Mouse (Mus musculus): ENCODE data around the gene Cc2d2b. TPM values are rescaled to one million over a fixed set of nuclear protein-coding genes. Genes with fewer than 3 reads are reported as not detected.

The Cc2d2b gene
- total RNA-seq, 2 experiments from 2014 or later, result 0.32 to 0.72 TPM

GRCm38 (mm10) chr19:40788004-40788714 is 39.6 kb downstream of the Cc2d2b start:
- Histone ChIP-seq H3K4me3 (no peak overlapping the region), H3K27ac (no peak overlapping the region)
- DNase-seq (ENCODE audit: low spot score in 2 of 2), result no peak
- no peak for TF ChIP-seq CTCF (conservative IDR thresholded peaks at IDR 0.05)

- DNase-seq (ENCODE audit: low spot score in 2 of 2), result no peak
- no peak for TF ChIP-seq CTCF (conservative IDR thresholded peaks at IDR 0.05)
- Histone ChIP-seq H3K4me3 (no peak overlapping the region), H3K27ac (no peak overlapping the region)
Measured at GRCm38 (mm10) chr19:40788715-40789084, 40.1 kb downstream of the Cc2d2b start.

GRCm38 (mm10) chr19:40805176-40805737 is 56.7 kb downstream of the Cc2d2b start:
- DNase-seq (ENCODE audit: low spot score in 2 of 2), result no peak
- no peak overlapping the region for H3K27ac ChIP-seq
- H3K4me3 ChIP-seq, result no peak overlapping the region
- no peak for TF ChIP-seq CTCF (conservative IDR thresholded peaks at IDR 0.05)

- no peak for DNase-seq (ENCODE audit: low spot score in 2 of 2)
- no peak overlapping the region for H3K4me3 ChIP-seq
- no peak for TF ChIP-seq CTCF (conservative IDR thresholded peaks at IDR 0.05)
- H3K27ac ChIP-seq, result no peak overlapping the region
Measured at GRCm38 (mm10) chr19:40809858-40810257, 61.3 kb downstream of the Cc2d2b start.

GRCm38 (mm10) chr19:40811840-40812239 is 63.3 kb downstream of the Cc2d2b start:
- Histone ChIP-seq H3K4me3 (no peak overlapping the region), H3K27ac (no peak overlapping the region)
- no peak for DNase-seq (ENCODE audit: low spot score in 2 of 2)
- no peak for TF ChIP-seq CTCF (conservative IDR thresholded peaks at IDR 0.05)

GRCm38 (mm10) chr19:40812778-40813177 is 64.2 kb downstream of the Cc2d2b start:
- no peak for TF ChIP-seq CTCF (conservative IDR thresholded peaks at IDR 0.05)

GRCm38 (mm10) chr19:40813385-40813784 is 64.8 kb downstream of the Cc2d2b start:
- no peak for TF ChIP-seq CTCF (conservative IDR thresholded peaks at IDR 0.05)
- no peak overlapping the region for H3K4me3 ChIP-seq
- no peak overlapping the region for H3K27ac ChIP-seq
- no peak for DNase-seq (ENCODE audit: low spot score in 2 of 2)

More at GRCm38 (mm10) chr19:40812778-40813177, 64.2 kb downstream of the Cc2d2b start:
- Histone ChIP-seq H3K4me3 (no peak overlapping the region), H3K27ac (no peak overlapping the region)
- DNase-seq (ENCODE audit: low spot score in 2 of 2), result no peak

GRCm38 (mm10) chr19:40815645-40816183 is 67.2 kb downstream of the Cc2d2b start:
- no peak for TF ChIP-seq CTCF (conservative IDR thresholded peaks at IDR 0.05)
- no peak for DNase-seq (ENCODE audit: low spot score in 2 of 2)
- Histone ChIP-seq H3K27ac (no peak overlapping the region), H3K4me3 (no peak overlapping the region)

- DNase-seq (ENCODE audit: low spot score in 2 of 2), result no peak
- no peak overlapping the region for H3K27ac ChIP-seq
- no peak overlapping the region for H3K4me3 ChIP-seq
- no peak for TF ChIP-seq CTCF (conservative IDR thresholded peaks at IDR 0.05)
Measured at GRCm38 (mm10) chr19:40817901-40818532, 69.5 kb downstream of the Cc2d2b start.

- DNase-seq (ENCODE audit: low spot score in 2 of 2), result no peak
- peak; percentile 50 for TF ChIP-seq CTCF (conservative IDR thresholded peaks at IDR 0.05)
- Histone ChIP-seq H3K4me3 (no peak overlapping the region), H3K27ac (no peak overlapping the region)
Measured at GRCm38 (mm10) chr19:40818764-40819163, 70.2 kb downstream of the Cc2d2b start.

GRCm38 (mm10) chr19:40821306-40821825 is 72.8 kb downstream of the Cc2d2b start:
- Histone ChIP-seq H3K27ac (no peak overlapping the region), H3K4me3 (no peak overlapping the region)
- no peak for DNase-seq (ENCODE audit: low spot score in 2 of 2)
- TF ChIP-seq CTCF (conservative IDR thresholded peaks at IDR 0.05), result no peak

- Histone ChIP-seq H3K27ac (no peak overlapping the region), H3K4me3 (no peak overlapping the region)
- TF ChIP-seq CTCF (conservative IDR thresholded peaks at IDR 0.05), result no peak
- DNase-seq (ENCODE audit: low spot score in 2 of 2), result no peak
Measured at GRCm38 (mm10) chr19:40825636-40826035, 77.1 kb downstream of the Cc2d2b start.

GRCm38 (mm10) chr19:40826735-40827134 is 78.2 kb downstream of the Cc2d2b start:
- TF ChIP-seq CTCF (conservative IDR thresholded peaks at IDR 0.05), result no peak
- no peak for DNase-seq (ENCODE audit: low spot score in 2 of 2)
- no peak overlapping the region for H3K4me3 ChIP-seq
- H3K27ac ChIP-seq, result no peak overlapping the region

All from layer of hippocampus, adult 2 months (tissue).